Mouse (Mus musculus) thymus, postnatal 0 days (tissue): ENCODE measurements around the gene Thrb. TPM values are rescaled to one million over a fixed set of nuclear protein-coding genes. Genes with fewer than 3 reads are reported as not detected.

Experiments
- DNase-seq: peaks from one replicate; pipeline ENCODE4 v3.0.0-alpha.2; 2015; ENCODE audit warnings: low spot score
- polyA plus RNA-seq: library from polyadenylated mRNA; unstranded; fragments of >200 nt; fragmentation: Nextera tagmentation; extraction: Ambion mirVana; gene quantifications from 2 replicates; pipeline ENCODE4 v1.2.1, GENCODE M21; 2015

Gene Thrb
- polyA plus RNA-seq, 1 experiment from 2014 or later, result 0.77 TPM

DNA sequence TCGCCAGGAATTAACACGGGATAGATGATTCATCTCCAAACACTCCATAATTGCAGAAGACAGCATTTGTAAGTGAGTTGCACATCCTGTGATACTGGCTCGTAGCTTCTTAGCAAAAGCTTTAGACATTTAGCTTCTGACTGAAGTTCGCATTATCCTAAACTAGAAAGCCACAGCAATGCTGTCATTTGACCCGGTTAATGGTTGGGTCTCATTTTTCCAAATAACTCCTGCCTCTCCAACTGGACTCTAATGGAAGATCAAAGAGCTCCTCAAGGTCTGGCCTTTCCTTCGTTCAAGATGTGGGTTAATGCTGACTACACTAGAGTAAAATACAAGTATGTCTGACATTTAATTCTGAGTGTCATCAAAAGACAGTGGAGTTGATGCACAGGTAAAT, 208.3 kb downstream of the Thrb start:
- DNase-seq, result no peak

DNA sequence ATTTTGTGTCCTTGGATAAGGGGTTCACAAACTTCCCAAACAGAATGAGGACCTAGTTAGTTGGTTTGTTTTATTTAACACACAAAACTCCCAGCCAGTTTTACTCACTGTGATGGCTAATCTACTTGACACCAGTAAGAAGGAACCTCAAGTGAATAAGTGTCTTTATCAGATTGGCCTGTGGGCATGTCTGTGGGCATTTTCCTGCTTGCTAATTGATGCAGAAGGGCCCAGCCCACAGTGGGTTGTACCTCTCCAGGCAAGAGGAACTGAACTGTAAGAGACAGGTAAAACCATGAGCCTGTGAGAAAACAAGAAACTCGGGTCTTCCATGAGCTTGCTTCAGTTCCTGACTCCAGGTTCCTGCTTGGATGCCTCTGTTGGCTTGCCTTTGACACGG, 215.9 kb downstream of the Thrb start:
- DNase-seq, result no peak

DNA sequence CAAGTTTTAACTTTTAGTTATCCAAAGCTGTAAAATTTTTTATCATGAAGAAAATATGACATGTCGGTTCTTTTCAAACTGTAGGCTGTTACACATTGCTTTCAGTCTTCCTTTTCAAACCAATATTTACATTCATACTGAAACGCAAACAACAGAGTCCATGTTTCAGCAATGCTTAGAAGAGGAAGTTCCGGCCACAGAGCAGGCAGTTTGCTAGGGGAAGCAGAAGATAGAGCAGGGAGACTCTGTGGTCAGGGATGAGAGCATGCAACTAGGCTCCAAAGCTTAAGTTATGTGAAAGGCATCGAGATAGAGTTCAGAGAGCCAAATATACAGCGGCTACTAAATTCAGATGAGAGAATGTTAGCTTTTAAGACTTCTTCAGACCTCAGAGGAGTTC, 219.4 kb downstream of the Thrb start:
- DNase-seq, result no peak

DNA sequence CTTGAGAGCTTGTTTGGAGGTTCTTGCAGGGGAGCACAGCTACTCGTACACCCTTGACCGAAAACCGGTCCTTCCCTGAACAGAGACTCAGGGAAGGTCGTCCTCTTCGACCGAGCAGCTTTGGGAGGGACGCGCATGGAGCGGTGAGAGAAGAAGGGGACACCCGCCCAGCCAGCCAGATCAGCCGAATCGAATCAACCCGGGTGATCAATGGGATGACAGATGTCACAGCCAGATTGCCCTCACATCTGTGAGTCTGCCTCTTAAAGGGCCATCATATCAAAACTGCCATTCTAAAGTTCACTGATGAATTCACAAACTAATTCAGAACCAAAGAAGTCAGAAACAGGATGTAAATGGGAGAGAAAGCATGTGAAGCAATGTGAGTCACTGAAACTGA, 224.8 kb downstream of the Thrb start:
- no peak for DNase-seq

DNA sequence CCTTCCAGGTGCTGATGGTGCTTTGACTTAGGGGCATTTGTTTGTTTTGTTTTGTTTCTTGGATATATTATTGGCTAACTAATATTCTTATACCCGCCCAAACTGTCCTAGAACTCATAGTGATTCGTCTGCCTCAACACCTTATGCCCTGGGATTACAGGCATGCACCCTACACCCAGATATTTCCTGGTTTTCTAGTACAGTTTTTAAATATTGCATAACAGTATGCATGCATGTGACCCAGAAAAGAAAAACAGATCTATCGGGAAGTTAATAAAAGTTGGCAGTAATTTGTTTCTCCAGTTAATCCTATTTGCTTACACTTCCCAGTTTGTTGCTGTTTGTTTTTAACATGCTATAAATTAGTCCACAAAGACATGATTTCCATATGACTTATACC, 225.3 kb downstream of the Thrb start:
- DNase-seq, result no peak

DNA sequence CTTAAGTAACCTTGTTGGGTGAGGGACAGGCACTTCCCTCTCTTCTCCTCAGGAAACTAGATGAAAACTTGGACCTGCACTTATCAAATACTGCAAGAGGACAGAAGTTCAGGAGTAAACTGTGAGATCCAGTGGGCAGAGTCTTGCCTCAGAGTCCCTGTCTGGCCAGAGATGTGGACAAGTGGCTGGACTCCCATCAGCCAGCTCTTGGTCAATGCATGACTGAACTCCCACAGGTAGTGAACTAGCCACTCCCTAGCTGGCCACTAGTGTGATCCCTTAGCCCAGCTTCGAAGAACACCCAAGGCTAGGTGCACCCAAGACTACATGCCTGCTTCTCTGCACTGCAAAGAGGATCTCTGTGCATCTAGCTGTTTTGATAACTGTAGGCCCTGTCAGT, 234.7 kb downstream of the Thrb start:
- DNase-seq, result no peak

DNA sequence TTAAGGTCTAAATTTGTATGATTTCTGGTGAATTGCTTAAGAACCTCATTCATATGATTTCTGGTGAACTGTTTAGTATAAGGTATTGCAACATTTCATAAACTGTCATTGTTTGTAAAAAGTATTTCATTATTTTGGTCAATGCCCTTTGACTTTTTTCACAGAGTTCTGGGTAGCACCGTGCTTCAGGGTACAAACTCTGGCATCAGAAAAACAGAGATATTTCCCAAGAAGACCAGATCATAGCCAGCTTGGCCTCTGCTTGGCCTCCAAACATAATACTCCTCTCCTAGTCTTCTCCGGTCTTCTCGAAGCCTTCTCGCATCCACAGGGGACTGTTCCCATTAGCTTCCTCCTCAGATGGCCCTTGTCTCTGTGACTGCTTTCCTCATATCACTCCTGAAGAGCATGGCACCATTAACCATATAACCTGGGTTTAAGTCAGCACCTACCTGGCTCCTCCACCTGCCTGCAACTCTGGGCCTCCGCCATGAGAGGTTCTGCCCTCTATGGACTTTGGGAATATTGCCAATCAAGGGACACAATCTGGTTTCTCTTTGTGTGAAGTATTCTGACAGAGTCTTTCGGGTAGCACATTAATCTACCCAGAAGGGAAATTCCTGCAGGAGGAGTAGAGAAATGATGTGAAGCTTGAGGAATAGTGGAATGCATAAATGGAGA, 239.8 kb downstream of the Thrb start:
- DNase-seq, result no peak

DNA sequence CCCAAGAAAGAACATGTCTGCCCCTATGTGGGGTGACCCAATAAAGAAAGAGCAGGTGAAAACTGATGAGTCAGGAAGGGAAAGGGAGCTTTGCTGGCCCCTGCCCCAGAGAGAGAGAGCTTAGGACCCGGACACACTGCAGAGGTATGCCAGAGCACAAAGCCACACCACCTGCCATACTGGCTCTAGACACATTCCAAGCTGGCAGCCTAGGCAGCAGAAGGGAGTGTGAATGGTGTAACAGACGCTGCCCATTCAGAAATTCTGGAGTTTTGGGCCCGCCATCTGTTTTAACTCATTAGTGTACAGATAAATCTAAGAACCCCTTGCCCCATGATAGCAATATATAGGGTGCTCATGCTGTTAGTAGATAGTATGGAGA, 240.3 kb downstream of the Thrb start:
- no peak for DNase-seq

DNA sequence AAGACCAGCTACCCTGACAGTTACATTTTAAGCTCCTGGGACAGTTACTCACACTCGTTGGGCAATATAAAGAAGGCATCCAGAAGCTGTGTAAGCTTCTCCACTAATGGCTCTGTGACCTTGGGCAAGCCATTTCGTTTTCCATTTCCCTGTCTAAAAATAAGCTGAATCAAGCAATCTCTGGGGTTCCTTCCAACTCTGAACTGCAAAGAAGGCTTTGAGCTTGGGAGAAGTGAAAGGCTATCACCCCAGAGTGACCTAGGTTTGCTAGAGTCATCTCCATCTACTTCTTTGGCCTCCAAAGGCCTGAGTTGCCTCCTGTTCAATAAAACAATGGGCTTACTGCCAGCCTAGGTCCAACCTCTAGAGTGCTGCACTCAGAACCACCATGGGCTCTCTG, 242.4 kb downstream of the Thrb start:
- no peak for DNase-seq

DNA sequence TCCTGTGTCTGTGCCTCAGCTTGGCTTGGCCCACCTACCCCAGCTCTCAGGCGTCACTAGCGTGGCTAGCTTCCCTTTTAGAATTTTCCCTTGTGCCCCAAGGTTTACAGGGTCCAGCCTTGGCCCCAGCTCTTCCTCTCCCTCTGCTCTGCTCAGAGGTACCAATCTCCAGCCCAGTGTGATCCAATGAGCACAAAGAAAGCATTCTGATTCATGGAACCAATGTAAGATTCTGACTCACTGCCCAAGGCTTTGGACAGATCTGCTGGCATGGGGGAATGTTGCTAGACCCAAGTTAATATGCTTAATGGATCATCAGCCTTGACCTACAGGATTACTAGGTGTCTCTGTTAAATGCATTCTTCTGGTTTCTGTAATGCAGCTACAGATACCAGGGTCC, 243.1 kb downstream of the Thrb start:
- DNase-seq, result no peak

DNA sequence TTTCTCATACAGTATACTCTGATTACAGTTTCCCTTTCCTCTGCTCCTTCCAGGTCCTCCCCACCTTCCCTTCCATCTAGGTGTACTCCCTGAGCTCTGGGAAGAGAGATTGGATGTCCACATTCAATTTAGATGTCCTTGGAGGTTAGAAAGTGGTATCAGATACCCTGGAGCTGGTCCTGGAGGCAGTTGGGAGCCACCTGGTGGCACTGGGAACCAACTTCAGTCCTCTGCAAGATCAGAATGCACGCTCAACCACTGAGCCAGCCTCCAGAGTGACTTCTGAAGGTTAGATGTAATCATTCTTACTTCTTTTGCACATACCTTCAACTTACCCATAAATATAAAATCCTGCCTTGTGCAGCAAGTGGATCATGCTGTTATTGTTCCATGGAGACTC, 244.5 kb downstream of the Thrb start:
- no peak for DNase-seq

DNA sequence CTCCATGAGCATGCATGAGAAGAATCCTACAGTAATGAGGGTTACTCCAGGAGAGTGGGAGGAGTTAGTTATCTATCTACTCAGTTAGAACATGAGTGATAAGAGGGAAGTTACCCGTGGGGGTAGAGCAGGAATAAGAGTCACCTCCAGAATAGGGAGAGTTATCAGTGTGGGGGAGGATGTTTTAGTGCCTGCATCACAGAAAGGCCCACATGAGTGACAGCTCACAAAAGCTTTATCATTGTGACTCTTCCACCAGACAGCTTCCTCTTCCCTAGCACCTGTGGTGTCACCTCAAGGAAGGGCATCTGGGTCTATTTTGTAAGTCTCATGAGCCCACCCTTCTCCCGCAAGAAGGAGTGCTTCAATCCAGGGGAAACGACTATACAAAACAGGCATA, 245.6 kb downstream of the Thrb start:
- DNase-seq, result peak; percentile 6

DNA sequence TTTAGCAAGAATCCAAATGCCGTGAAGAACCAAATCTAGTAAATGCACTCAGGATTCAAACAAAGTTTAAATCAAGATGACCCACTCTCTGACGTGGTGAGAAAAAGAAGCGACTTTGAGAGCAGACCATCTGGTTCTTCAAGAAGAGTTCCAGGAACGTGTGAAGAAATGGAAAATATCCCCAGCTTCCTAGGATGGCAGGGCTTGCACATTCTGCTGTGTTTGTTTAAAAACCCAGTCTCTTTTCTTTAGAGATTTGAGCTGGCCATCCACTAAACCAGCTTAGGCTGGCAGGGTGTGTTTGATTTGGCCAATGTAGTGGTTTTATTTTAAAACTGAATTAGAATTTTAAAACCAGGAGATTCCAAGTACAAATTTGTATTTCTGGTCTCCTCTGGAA, 246.9 kb downstream of the Thrb start:
- DNase-seq, result no peak

DNA sequence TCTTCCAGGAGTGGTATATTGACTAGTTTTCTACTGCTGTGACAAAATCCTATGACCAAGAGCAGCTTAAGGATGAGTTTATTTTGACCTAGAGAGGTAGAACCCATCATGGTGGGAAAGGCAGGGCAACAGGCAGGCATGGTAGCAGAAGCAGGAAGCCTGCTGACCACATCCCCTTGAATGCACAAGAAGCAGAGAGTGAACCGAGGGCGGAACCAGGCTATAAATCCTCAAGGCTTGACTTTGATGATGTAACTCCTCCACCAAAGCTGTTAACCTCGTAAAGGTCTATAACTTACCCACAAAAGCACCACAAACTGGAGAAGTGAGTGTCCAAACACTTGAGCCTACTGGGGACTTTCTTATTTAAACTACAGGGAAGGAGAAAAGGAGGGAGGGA, 251.1 kb downstream of the Thrb start:
- DNase-seq, result no peak

DNA sequence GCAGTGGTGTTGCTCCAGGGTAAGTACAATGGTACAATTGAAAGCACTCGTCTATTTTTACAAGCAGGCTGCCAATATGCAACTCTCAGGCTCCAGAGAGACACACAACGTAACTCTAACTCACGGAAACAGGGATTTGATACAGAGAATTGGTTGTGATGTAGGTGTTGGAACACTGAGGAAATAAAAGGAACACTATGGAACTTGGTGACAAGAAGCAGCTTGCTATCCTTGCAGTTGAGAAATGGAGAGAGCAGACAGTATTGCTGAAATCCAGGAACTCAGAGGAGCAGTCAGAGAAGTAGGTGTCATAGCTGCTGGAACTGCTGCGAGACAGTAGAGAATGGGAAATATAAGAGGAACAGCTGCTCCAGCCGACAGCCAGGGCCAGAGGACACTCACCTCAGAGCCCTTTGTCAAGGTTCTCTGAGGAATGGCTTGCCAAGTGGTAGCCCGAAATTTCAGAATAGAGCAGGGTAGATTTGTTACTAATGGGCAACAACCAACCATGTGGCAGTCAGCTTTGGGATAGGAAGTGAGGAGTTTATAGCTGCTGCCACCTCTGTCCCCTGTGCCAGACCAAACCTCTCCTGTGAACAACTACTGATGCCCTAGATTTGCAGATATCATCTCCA, 252.6 kb downstream of the Thrb start:
- DNase-seq, result no peak

DNA sequence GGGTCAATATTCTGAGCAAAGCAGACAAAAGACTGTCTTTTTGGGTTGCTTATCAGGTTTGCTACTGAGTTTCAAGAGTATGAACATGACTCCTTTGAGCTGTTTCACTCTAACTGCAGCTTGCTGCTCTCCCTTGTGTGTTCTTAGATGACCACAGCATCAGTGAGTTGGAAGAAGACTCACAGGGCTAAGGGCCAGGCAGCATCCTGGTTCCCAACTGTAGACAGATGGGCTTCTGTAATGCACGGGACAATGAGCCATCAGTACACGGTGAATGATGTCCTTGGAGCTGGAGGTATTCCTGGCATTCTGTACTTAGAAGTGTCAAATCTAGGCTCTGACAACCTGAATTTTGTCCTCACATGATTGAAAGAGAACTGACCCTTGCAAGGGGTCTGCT, 255.5 kb downstream of the Thrb start:
- no peak for DNase-seq

DNA sequence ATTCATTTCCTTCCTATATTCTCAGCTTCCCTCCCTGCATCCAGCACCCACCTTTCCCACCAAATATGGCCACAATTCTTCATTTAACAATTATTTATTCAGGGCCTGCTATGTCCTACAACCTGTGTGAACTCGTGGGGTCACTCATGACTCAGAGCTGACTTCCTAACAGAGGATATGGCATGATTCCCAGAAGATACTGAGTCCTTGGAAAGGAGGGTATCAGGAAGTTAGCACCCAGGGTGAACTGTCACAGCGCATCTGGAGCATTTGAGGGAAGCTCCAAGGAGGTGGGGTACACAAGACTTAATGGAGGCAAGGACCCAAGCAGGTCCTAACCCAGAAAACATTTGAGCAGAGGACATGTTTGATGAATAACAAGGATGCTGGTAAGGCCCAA, 256.6 kb downstream of the Thrb start:
- no peak for DNase-seq

DNA sequence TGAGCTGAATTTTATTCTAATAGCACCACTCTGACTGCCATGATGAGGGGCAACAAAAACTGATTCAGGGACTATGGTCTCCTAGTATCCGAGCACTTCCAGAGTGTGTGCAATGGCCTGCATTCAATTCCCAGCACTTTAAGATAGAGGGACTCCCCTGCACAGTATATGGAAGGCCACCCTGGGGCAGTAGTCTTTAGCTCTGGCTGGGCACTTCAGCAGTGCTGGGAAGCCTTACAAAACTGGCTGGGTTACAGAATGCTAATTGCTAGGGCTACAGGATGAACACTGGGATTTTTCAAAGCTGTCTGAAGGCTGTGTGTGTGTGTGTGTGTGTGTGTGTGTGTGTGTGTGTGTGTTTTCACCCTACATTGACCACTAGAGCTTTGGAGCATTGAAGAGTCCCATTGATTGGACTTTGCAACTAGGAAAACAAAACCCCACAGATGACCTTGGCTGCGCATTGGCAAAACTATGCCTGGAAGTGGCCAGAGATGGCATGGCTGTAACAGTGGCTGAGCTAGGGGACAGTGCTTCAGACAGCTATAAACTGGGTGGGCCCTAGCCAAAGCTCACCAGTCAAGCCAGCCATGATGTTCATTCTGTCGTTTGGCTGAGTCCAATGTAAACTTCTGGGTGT, 257.2 kb downstream of the Thrb start:
- DNase-seq, result no peak

DNA sequence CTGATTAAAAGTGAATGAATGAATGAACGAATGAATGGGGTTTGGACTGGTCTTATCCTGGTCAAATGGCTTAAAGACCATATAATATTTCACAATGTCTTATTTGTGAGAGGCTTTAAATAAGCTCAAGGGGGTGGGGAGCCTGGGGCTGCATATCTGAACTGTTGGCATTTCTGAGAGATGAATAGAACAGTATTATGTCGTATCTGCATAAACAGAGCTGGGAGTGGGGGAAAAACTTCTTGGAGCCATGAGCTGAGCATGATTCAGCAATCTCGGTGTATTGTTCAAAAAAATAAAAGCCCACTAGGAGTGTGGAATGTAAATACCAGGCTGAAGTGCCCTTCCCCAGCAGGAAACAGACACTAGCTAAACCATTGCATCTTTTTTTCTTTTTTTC, 257.8 kb downstream of the Thrb start:
- DNase-seq, result no peak

DNA sequence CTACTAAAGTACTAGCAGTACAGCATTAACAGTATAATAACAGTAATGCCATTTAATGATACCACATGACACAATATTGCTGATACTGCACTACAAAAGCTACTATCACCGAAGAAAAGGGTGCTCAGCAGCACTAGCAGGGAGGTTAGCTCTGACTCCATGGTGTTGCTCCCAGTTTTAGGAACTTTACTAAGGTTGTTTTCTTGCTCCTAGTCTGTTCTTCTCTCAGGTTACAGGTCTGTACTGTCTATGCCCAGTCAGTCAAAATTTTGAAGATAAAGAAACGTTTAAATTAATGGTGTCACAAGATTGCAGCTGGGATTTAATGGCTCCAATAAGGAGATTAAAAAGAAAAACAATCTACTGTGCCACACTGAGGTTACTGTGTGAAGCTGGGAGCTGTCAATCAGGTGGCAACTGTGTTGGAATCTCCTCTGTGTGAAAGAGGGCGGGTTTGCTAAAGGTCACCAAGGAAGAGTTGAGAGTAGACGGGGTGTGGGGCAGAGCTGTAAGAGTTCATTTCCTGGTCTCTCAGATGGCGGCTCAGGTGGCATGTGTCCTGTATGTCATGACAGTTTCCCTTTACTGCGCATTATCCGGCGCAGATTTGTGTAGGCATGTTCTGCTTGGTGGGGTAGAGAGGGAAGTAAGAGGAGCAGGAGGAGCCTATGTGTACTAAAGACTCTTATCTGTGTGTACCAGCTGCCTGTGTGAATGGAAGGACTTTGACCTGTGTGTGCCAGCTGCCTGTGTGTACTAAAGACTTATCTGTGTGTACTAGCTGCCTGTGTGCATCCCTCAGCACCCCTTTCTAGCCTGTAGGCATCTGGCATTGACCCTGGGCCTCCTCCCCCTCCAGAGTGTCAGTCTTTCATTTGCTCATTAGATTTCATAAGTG, 263.0 kb downstream of the Thrb start:
- peak; percentile 8 for DNase-seq

DNA sequence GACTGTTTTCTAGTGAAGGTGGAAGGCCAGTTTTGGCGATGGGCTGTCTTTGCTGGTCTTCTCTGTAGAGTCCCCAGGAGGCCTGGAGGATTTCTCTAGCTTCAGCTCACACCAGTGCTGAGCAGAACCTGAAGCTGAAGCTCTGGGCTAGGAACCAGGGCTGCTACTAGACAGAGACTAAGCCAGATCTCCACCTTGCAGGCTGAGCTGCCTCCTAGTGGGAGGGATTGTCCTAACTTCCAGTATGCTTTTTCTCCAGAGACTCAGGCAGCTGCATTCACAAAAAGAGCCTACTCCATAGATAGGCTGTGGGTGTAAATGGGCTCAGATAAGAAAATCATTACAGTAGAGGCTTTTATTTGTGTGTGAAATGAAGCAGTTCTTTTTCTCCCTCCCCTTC, 267.4 kb downstream of the Thrb start:
- DNase-seq, result no peak

DNA sequence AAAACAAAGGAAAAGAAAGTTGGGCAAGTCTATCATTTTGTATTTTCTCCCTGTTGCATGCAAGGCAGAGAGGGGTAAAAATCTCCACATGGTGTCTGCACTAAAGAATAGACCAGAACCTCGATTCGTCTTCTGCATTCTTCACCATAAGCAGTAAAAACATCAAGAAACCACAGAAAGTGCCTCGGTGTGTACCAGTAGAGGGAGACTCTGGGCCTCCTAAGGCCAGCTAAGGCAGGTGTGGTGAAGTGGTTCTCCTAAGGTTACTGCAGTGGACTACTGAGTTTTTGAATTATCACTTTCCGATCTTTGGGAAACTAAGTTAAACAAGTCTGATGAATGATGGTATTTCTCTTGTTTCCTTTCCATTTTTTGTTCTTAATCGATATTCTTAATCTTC, 269.5 kb downstream of the Thrb start:
- DNase-seq, result peak; percentile 53
